Comparison of ENCODE assay signal across 16 mouse cellular contexts in genomic region chrX:85272296-85272695, GRCm38 (mm10). TPM values are rescaled to one million over a fixed set of nuclear protein-coding genes. Genes with fewer than 3 reads are reported as not detected.
DNase-seq lines count a peak whose midpoint lies in the region; ATAC-seq and TF ChIP-seq lines count a peak whose summit lies in the region.
"Had no signal": no experiment of that assay in that cellular context is flagged by ENCODE, and none has a peak within 500 bp of the region (broad histone marks: within the 10 kb centered on the region; RNA-seq: fewer than 3 reads in every experiment).

No protein-coding gene starts in this region.

- H3K9ac ChIP-seq in heart, embryonic 14.5 days (ENCODE audit: low read length) = no peak overlapping the region
- H3K9ac ChIP-seq in liver, postnatal 0 days (replicated peaks) = no peak overlapping the region
- H3K9ac ChIP-seq in intestine, embryonic 14.5 days (ENCODE audit: low read length) = no peak overlapping the region
- no peak overlapping the region for H3K9ac ChIP-seq in neural tube, embryonic 15.5 days (replicated peaks)
- H3K9ac ChIP-seq: forebrain, embryonic 15.5 days; neural tube, embryonic 12.5 days had no signal

- H3K27me3 ChIP-seq in heart, embryonic 14.5 days (ENCODE audit: control insufficient read depth, insufficient read depth, low read length) = no peaks in the 10 kb centered on the region
- H3K27me3 ChIP-seq in heart, embryonic 10.5 days (ENCODE audit: insufficient read depth, poor library complexity, severe bottlenecking) = no peaks in the 10 kb centered on the region
- H3K27me3 ChIP-seq in liver, postnatal 0 days (ENCODE audit: insufficient read depth, low read length) = no peaks in the 10 kb centered on the region
- no peaks in the 10 kb centered on the region for H3K27me3 ChIP-seq in intestine, embryonic 14.5 days (replicated peaks; ENCODE audit: control insufficient read depth, insufficient read depth, low read length)
- H3K27me3 ChIP-seq in neural tube, embryonic 15.5 days (replicated peaks) = no peaks in the 10 kb centered on the region
- H3K27me3 ChIP-seq: forebrain, embryonic 15.5 days; neural tube, embryonic 12.5 days had no signal

- 0 out of 4 replicates have a peak, but pooled peaks cover 0 to 3% of the 10 kb centered on the region in 2 experiments for H3K4me1 ChIP-seq in heart, embryonic 14.5 days (ENCODE audit: control insufficient read depth in 2 of 2, insufficient read depth in 2 of 2, low read length in 2 of 2)
- no peaks in the 10 kb centered on the region for H3K4me1 ChIP-seq in heart, embryonic 10.5 days
- H3K4me1 ChIP-seq in liver, postnatal 0 days (ENCODE audit: insufficient read depth) = no peaks in the 10 kb centered on the region
- no peaks in the 10 kb centered on the region for H3K4me1 ChIP-seq in intestine, embryonic 14.5 days (replicated peaks; ENCODE audit: control insufficient read depth, insufficient read depth, low read length)
- no peaks in the 10 kb centered on the region for H3K4me1 ChIP-seq in neural tube, embryonic 15.5 days
- H3K4me1 ChIP-seq: forebrain, embryonic 15.5 days; neural tube, embryonic 12.5 days had no signal

- ATAC-seq in heart, embryonic 14.5 days (ENCODE audit: insufficient number of reproducible peaks, insufficient read depth, low FRiP score, low read depth) = no peak
- ATAC-seq in liver, postnatal 0 days = peak; percentile 77
- peak; percentile 47; the same call in 1 of the 2 replicates for ATAC-seq in intestine, embryonic 14.5 days (replicated peaks; ENCODE audit: low FRiP score, low TSS enrichment, low read depth)
- no peak for ATAC-seq in neural tube, embryonic 15.5 days (ENCODE audit: low FRiP score)
- ATAC-seq: forebrain, embryonic 15.5 days; hindbrain, postnatal 0 days; midbrain, embryonic 16.5 days had no signal

- H3K36me3 ChIP-seq in heart, embryonic 14.5 days (ENCODE audit: control insufficient read depth, insufficient read depth, low read length) = no peaks in the 10 kb centered on the region
- H3K36me3 ChIP-seq in heart, embryonic 10.5 days = no peaks in the 10 kb centered on the region
- H3K36me3 ChIP-seq in liver, postnatal 0 days (replicated peaks; ENCODE audit: insufficient read depth, low read length) = no peaks in the 10 kb centered on the region
- H3K36me3 ChIP-seq in intestine, embryonic 14.5 days (ENCODE audit: control insufficient read depth, insufficient read depth, low read length) = no peaks in the 10 kb centered on the region
- no peaks in the 10 kb centered on the region for H3K36me3 ChIP-seq in neural tube, embryonic 15.5 days
- H3K36me3 ChIP-seq: forebrain, embryonic 15.5 days; neural tube, embryonic 12.5 days had no signal

- H3K27ac ChIP-seq in heart, embryonic 14.5 days (replicated peaks in 1 of 2; ENCODE audit: control insufficient read depth in 1 of 2, insufficient read depth in 1 of 2, low read depth in 2 of 2, low read length in 2 of 2) = no peak overlapping the region
- H3K27ac ChIP-seq in heart, embryonic 10.5 days = no peak overlapping the region
- H3K27ac ChIP-seq in liver, postnatal 0 days (ENCODE audit: low read depth) = peak overlapping the region; percentile 44; the same call in 1 of the 2 replicates
- no peak overlapping the region for H3K27ac ChIP-seq in intestine, embryonic 14.5 days (ENCODE audit: low read depth)
- H3K27ac ChIP-seq in neural tube, embryonic 15.5 days (replicated peaks) = no peak overlapping the region
- H3K27ac ChIP-seq: forebrain, embryonic 15.5 days; hindbrain, postnatal 0 days; layer of hippocampus, adult 2 months; macrophage; neural tube, embryonic 12.5 days had no signal

- no peak for TF ChIP-seq EP300 in liver, postnatal 0 days (IDR thresholded peaks at IDR 0.05; ENCODE audit: low read depth)

- 39% methylated on average over 6 of the region's 6 CpGs for WGBS in heart, embryonic 14.5 days
- WGBS in heart, embryonic 10.5 days = 47% methylated on average over 6 of the region's 6 CpGs
- WGBS in liver, postnatal 0 days (ENCODE audit: insufficient replicate concordance) = 57% methylated on average over 6 of the region's 6 CpGs
- WGBS in intestine, embryonic 14.5 days = 47% methylated on average over 6 of the region's 6 CpGs
- WGBS in neural tube, embryonic 15.5 days = 54% methylated on average over 6 of the region's 6 CpGs

- no peak for DNase-seq in heart, embryonic 10.5 days (ENCODE audit: low spot score)
- no peak for DNase-seq in liver, postnatal 0 days
- DNase-seq in liver (no peak), adipocyte (ENCODE audit: low spot score) (peak; percentile 2)
- DNase-seq in intestine, embryonic 14.5 days (ENCODE audit: low spot score) = no peak
- DNase-seq: cerebellum, postnatal 36 days; thymus, postnatal 4 days had no signal

- H3K9me3 ChIP-seq in heart, embryonic 14.5 days (ENCODE audit: control insufficient read depth, low read length) = 0 out of 2 replicates have a peak, but pooled peaks cover 4% of the 10 kb centered on the region
- no peaks in the 10 kb centered on the region for H3K9me3 ChIP-seq in heart, embryonic 10.5 days
- no peaks in the 10 kb centered on the region; the same call in 1 of the 2 replicates for H3K9me3 ChIP-seq in liver, postnatal 0 days (ENCODE audit: low read length)
- no peaks in the 10 kb centered on the region for H3K9me3 ChIP-seq in intestine, embryonic 14.5 days (ENCODE audit: control insufficient read depth, low read length)
- no peaks in the 10 kb centered on the region for H3K9me3 ChIP-seq in neural tube, embryonic 15.5 days (replicated peaks)
- H3K9me3 ChIP-seq: forebrain, embryonic 15.5 days; neural tube, embryonic 12.5 days had no signal

- H3K4me2 ChIP-seq in heart, embryonic 14.5 days (ENCODE audit: low read length) = peak overlapping the region; percentile 44
- 0 out of 2 replicates have a peak overlapping the region, but pooled peaks have one; percentile 4 for H3K4me2 ChIP-seq in liver, postnatal 0 days (ENCODE audit: low read depth, low read length)
- H3K4me2 ChIP-seq in intestine, embryonic 14.5 days (ENCODE audit: low read length) = no peak overlapping the region
- H3K4me2 ChIP-seq in neural tube, embryonic 15.5 days = no peak overlapping the region
- H3K4me2 ChIP-seq: forebrain, embryonic 15.5 days; neural tube, embryonic 12.5 days had no signal

- no peak for TF ChIP-seq CTCF in liver, postnatal 0 days (IDR thresholded peaks at IDR 0.05; ENCODE audit: low read depth)

- H3K4me3 ChIP-seq in heart, embryonic 14.5 days (ENCODE audit: control insufficient read depth in 1 of 2, insufficient read depth in 1 of 2, low read depth in 1 of 2, low read length in 2 of 2) = no peak overlapping the region
- no peak overlapping the region for H3K4me3 ChIP-seq in heart, embryonic 10.5 days
- no peak overlapping the region for H3K4me3 ChIP-seq in liver, postnatal 0 days (ENCODE audit: low read depth, low read length)
- H3K4me3 ChIP-seq in intestine, embryonic 14.5 days (ENCODE audit: low read depth, low read length) = no peak overlapping the region
- H3K4me3 ChIP-seq in neural tube, embryonic 15.5 days (replicated peaks) = no peak overlapping the region
- H3K4me3 ChIP-seq: forebrain, embryonic 15.5 days; layer of hippocampus, adult 2 months; neural tube, embryonic 12.5 days had no signal

RNA-seq across cellular contexts. Expression of gene Fthl17a, which starts 22.8 kb away (rescaled TPM):
- polyA plus RNA-seq in heart, embryonic 14.5 days (2014; fragmentation: Nextera tagmentation; extraction: Ambion mirVana) = not detected in 2 replicates
- not detected in 2 replicates for polyA plus RNA-seq in heart, embryonic 10.5 days (2016; fragmentation: Nextera tagmentation; extraction: Ambion mirVana)
- not detected in 2 replicates for polyA plus RNA-seq in liver, postnatal 0 days (2015; fragmentation: Nextera tagmentation; extraction: Ambion mirVana)
- not detected in 2 replicates for polyA plus RNA-seq in intestine, embryonic 14.5 days (2014; fragmentation: Nextera tagmentation; extraction: Ambion mirVana)
- not detected in 2 replicates for polyA plus RNA-seq in neural tube, embryonic 15.5 days (2015; fragmentation: Nextera tagmentation; extraction: Ambion mirVana)
- polyA plus RNA-seq: forebrain, embryonic 15.5 days; hindbrain, postnatal 0 days; macrophage; midbrain, embryonic 16.5 days; neural tube, embryonic 12.5 days; stomach, embryonic 14.5 days had no signal

Comparison
In these comparisons a context has a peak if more than half of its experiments do, and no peak if none do; other contexts are left out.
1. ATAC-seq: peak in liver, postnatal 0 days (single experiment) and intestine, embryonic 14.5 days (single experiment); none in heart, embryonic 14.5 days (single experiment) and neural tube, embryonic 15.5 days (single experiment).
2. H3K4me2 ChIP-seq: peak in heart, embryonic 14.5 days (single experiment) and liver, postnatal 0 days (single experiment); none in intestine, embryonic 14.5 days (single experiment) and neural tube, embryonic 15.5 days (single experiment).